Mouse (Mus musculus): ENCODE data around the gene Amot. TPM values are rescaled to one million over a fixed set of nuclear protein-coding genes. Genes with fewer than 3 reads are reported as not detected.

The Amot gene
- polyA plus RNA-seq, 1 experiment = 10.4 TPM

- TF ChIP-seq CTCF (IDR thresholded peaks at IDR 0.05; ENCODE audit: extremely low read depth, insufficient read depth, low read length) (no peak), POLR2A (IDR thresholded peaks at IDR 0.05; ENCODE audit: extremely low read depth, insufficient read depth, low read length) (no peak)
- Histone ChIP-seq H3K4me3 (ENCODE audit: insufficient read depth, low read length) (no peak overlapping the region), H3K4me1 (ENCODE audit: control insufficient read depth, insufficient read depth, low read length) (no peaks in the 10 kb centered on the region), H3K27ac (ENCODE audit: insufficient read depth, low read length) (peak overlapping the region; percentile 45; the same call in 1 of the 2 replicates)
Observed at GRCm38 (mm10) chrX:145483486-145484055, 21.4 kb downstream of the Amot start.

GRCm38 (mm10) chrX:145482383-145482782 lies 22.6 kb downstream of the Amot start:
- Histone ChIP-seq H3K4me1 (ENCODE audit: control insufficient read depth, insufficient read depth, low read length) (no peaks in the 10 kb centered on the region), H3K4me3 (ENCODE audit: insufficient read depth, low read length) (no peak overlapping the region), H3K27ac (ENCODE audit: insufficient read depth, low read length) (no peak overlapping the region)
- TF ChIP-seq CTCF (IDR thresholded peaks at IDR 0.05; ENCODE audit: extremely low read depth, insufficient read depth, low read length) (no peak), POLR2A (IDR thresholded peaks at IDR 0.05; ENCODE audit: extremely low read depth, insufficient read depth, low read length) (no peak)

- TF ChIP-seq CTCF (IDR thresholded peaks at IDR 0.05; ENCODE audit: extremely low read depth, insufficient read depth, low read length) (no peak), POLR2A (IDR thresholded peaks at IDR 0.05; ENCODE audit: extremely low read depth, insufficient read depth, low read length) (no peak)
- H3K27ac ChIP-seq (ENCODE audit: insufficient read depth, low read length) = no peak overlapping the region
- no peak overlapping the region for H3K4me3 ChIP-seq (ENCODE audit: insufficient read depth, low read length)
- H3K4me1 ChIP-seq (ENCODE audit: control insufficient read depth, insufficient read depth, low read length) = no peaks in the 10 kb centered on the region
Observed at GRCm38 (mm10) chrX:145479942-145480341, 25.0 kb downstream of the Amot start.

- TF ChIP-seq CTCF (IDR thresholded peaks at IDR 0.05; ENCODE audit: extremely low read depth, insufficient read depth, low read length) (no peak), POLR2A (IDR thresholded peaks at IDR 0.05; ENCODE audit: extremely low read depth, insufficient read depth, low read length) (no peak)
- H3K4me1 ChIP-seq (ENCODE audit: control insufficient read depth, insufficient read depth, low read length) = no peaks in the 10 kb centered on the region
- no peak overlapping the region for H3K4me3 ChIP-seq (ENCODE audit: insufficient read depth, low read length)
- no peak overlapping the region for H3K27ac ChIP-seq (ENCODE audit: insufficient read depth, low read length)
Observed at GRCm38 (mm10) chrX:145477725-145478194, 27.2 kb downstream of the Amot start.

- TF ChIP-seq CTCF (IDR thresholded peaks at IDR 0.05; ENCODE audit: extremely low read depth, insufficient read depth, low read length) (no peak), POLR2A (IDR thresholded peaks at IDR 0.05; ENCODE audit: extremely low read depth, insufficient read depth, low read length) (no peak)
Observed at GRCm38 (mm10) chrX:145477003-145477724, 27.8 kb downstream of the Amot start.

GRCm38 (mm10) chrX:145468264-145468663 lies 36.7 kb downstream of the Amot start:
- H3K4me1 ChIP-seq (ENCODE audit: control insufficient read depth, insufficient read depth, low read length) = no peaks in the 10 kb centered on the region
- H3K27ac ChIP-seq (ENCODE audit: insufficient read depth, low read length) = no peak overlapping the region
- no peak for TF ChIP-seq CTCF (IDR thresholded peaks at IDR 0.05; ENCODE audit: extremely low read depth, insufficient read depth, low read length)
- TF ChIP-seq POLR2A (IDR thresholded peaks at IDR 0.05; ENCODE audit: extremely low read depth, insufficient read depth, low read length) = no peak
- no peak overlapping the region for H3K4me3 ChIP-seq (ENCODE audit: insufficient read depth, low read length)

More at GRCm38 (mm10) chrX:145477003-145477724, 27.8 kb downstream of the Amot start:
- no peaks in the 10 kb centered on the region for H3K4me1 ChIP-seq (ENCODE audit: control insufficient read depth, insufficient read depth, low read length)
- H3K27ac ChIP-seq (ENCODE audit: insufficient read depth, low read length) = no peak overlapping the region
- no peak overlapping the region for H3K4me3 ChIP-seq (ENCODE audit: insufficient read depth, low read length)

GRCm38 (mm10) chrX:145463524-145463923 lies 41.5 kb downstream of the Amot start:
- Histone ChIP-seq H3K27ac (ENCODE audit: insufficient read depth, low read length) (no peak overlapping the region), H3K4me1 (ENCODE audit: control insufficient read depth, insufficient read depth, low read length) (no peaks in the 10 kb centered on the region), H3K4me3 (ENCODE audit: insufficient read depth, low read length) (no peak overlapping the region)
- TF ChIP-seq CTCF (IDR thresholded peaks at IDR 0.05; ENCODE audit: extremely low read depth, insufficient read depth, low read length) (no peak), POLR2A (IDR thresholded peaks at IDR 0.05; ENCODE audit: extremely low read depth, insufficient read depth, low read length) (no peak)

GRCm38 (mm10) chrX:145461339-145461738 lies 43.6 kb downstream of the Amot start:
- Histone ChIP-seq H3K4me3 (ENCODE audit: insufficient read depth, low read length) (no peak overlapping the region), H3K4me1 (ENCODE audit: control insufficient read depth, insufficient read depth, low read length) (no peaks in the 10 kb centered on the region), H3K27ac (ENCODE audit: insufficient read depth, low read length) (no peak overlapping the region)
- TF ChIP-seq POLR2A (IDR thresholded peaks at IDR 0.05; ENCODE audit: extremely low read depth, insufficient read depth, low read length) (no peak), CTCF (IDR thresholded peaks at IDR 0.05; ENCODE audit: extremely low read depth, insufficient read depth, low read length) (no peak)

GRCm38 (mm10) chrX:145456251-145456650 lies 48.7 kb downstream of the Amot start:
- H3K4me3 ChIP-seq (ENCODE audit: insufficient read depth, low read length) = no peak overlapping the region
- H3K27ac ChIP-seq (ENCODE audit: insufficient read depth, low read length) = no peak overlapping the region
- H3K4me1 ChIP-seq (ENCODE audit: control insufficient read depth, insufficient read depth, low read length) = no peaks in the 10 kb centered on the region
- no peak for TF ChIP-seq CTCF (IDR thresholded peaks at IDR 0.05; ENCODE audit: extremely low read depth, insufficient read depth, low read length)
- no peak for TF ChIP-seq POLR2A (IDR thresholded peaks at IDR 0.05; ENCODE audit: extremely low read depth, insufficient read depth, low read length)

GRCm38 (mm10) chrX:145455629-145456028 lies 49.4 kb downstream of the Amot start:
- H3K4me3 ChIP-seq (ENCODE audit: insufficient read depth, low read length) = no peak overlapping the region
- TF ChIP-seq CTCF (IDR thresholded peaks at IDR 0.05; ENCODE audit: extremely low read depth, insufficient read depth, low read length) (no peak), POLR2A (IDR thresholded peaks at IDR 0.05; ENCODE audit: extremely low read depth, insufficient read depth, low read length) (no peak)
- H3K4me1 ChIP-seq (ENCODE audit: control insufficient read depth, insufficient read depth, low read length) = no peaks in the 10 kb centered on the region
- H3K27ac ChIP-seq (ENCODE audit: insufficient read depth, low read length) = no peak overlapping the region

Data from cortical plate, adult 2 months (tissue).